In genomic region chr4:151996951-151997222, GRCm38 (mm10) we compare ENCODE assay signal across 8 mouse cellular contexts. TPM values are rescaled to one million over a fixed set of nuclear protein-coding genes. Genes with fewer than 3 reads are reported as not detected.
A peak's percentile ranks its signal among the peaks of the same experiment; 100 is the strongest.
DNase-seq lines count a peak whose midpoint lies in the region; ATAC-seq and TF ChIP-seq lines count a peak whose summit lies in the region.

No protein-coding gene starts in this region.

- peak overlapping the region; percentile 75 for H3K4me3 ChIP-seq in layer of hippocampus, adult 2 months
- H3K4me3 ChIP-seq in embryonic facial prominence, embryonic 11.5 days (ENCODE audit: low read depth, low read length), result peak overlapping the region; percentile 100
- peak overlapping the region; percentile 92 for H3K4me3 ChIP-seq in intestine, embryonic 14.5 days (ENCODE audit: low read depth, low read length)
- H3K4me3 ChIP-seq in myocyte, result peak overlapping the region; percentile 50

- 7% methylated on average over 13 of the region's 13 CpGs for WGBS in embryonic facial prominence, embryonic 11.5 days
- WGBS in intestine, embryonic 14.5 days, result 4% methylated on average over 13 of the region's 13 CpGs

- H3ac ChIP-seq in myocyte (ENCODE audit: control insufficient read depth, insufficient read length), result peak overlapping the region; percentile 99

- H3K27me3 ChIP-seq in embryonic facial prominence, embryonic 11.5 days (ENCODE audit: control insufficient read depth, insufficient read depth, low read length), result no peaks in the 10 kb centered on the region
- H3K27me3 ChIP-seq in intestine, embryonic 14.5 days (replicated peaks; ENCODE audit: control insufficient read depth, insufficient read depth, low read length), result no peaks in the 10 kb centered on the region
- no peaks in the 10 kb centered on the region for H3K27me3 ChIP-seq in myocyte (ENCODE audit: control insufficient read depth, insufficient read depth, insufficient read length)

- no peak for ATAC-seq in embryonic facial prominence, embryonic 11.5 days (replicated peaks; ENCODE audit: insufficient number of reproducible peaks, low FRiP score, low TSS enrichment, low read depth)
- no peak for ATAC-seq in intestine, embryonic 14.5 days (replicated peaks; ENCODE audit: low FRiP score, low TSS enrichment, low read depth)
- ATAC-seq in erythroid progenitor cell, adult 5-6 weeks (replicated peaks; ENCODE audit: low FRiP score, poor library complexity, severe bottlenecking), result no peak

- peak overlapping the region; percentile 76 for H3K9ac ChIP-seq in embryonic facial prominence, embryonic 11.5 days (replicated peaks; ENCODE audit: low read length)
- H3K9ac ChIP-seq in intestine, embryonic 14.5 days (ENCODE audit: low read length), result peak overlapping the region; percentile 75

- H3K36me3 ChIP-seq in embryonic facial prominence, embryonic 11.5 days (replicated peaks; ENCODE audit: control insufficient read depth, insufficient read depth, low read depth, low read length), result peaks cover 5% of the 10 kb centered on the region
- peaks cover 8% of the 10 kb centered on the region for H3K36me3 ChIP-seq in intestine, embryonic 14.5 days (ENCODE audit: control insufficient read depth, insufficient read depth, low read length)
- H3K36me3 ChIP-seq in myocyte (ENCODE audit: control insufficient read depth, insufficient read depth), result peaks cover 3% of the 10 kb centered on the region

- H3K4me2 ChIP-seq in embryonic facial prominence, embryonic 11.5 days (ENCODE audit: low read depth, low read length), result peak overlapping the region; percentile 68
- H3K4me2 ChIP-seq in intestine, embryonic 14.5 days (ENCODE audit: low read length), result peak overlapping the region; percentile 69
- peak overlapping the region; percentile 98 for H3K4me2 ChIP-seq in myocyte (ENCODE audit: low read depth)

- H3K4me1 ChIP-seq in embryonic facial prominence, embryonic 11.5 days (ENCODE audit: control insufficient read depth, insufficient read depth, low read length), result peaks cover 4% of the 10 kb centered on the region
- peaks cover 9% of the 10 kb centered on the region; the same call in 1 of the 2 replicates for H3K4me1 ChIP-seq in intestine, embryonic 14.5 days (replicated peaks; ENCODE audit: control insufficient read depth, insufficient read depth, low read length)

- TF ChIP-seq CTCF in layer of hippocampus, adult 2 months (conservative IDR thresholded peaks at IDR 0.05), result no peak

- peaks cover 27% of the 10 kb centered on the region for H3K79me2 ChIP-seq in myocyte (ENCODE audit: control insufficient read depth, insufficient read depth)

- no peak for TF ChIP-seq POLR2A in myocyte (IDR thresholded peaks at IDR 0.05; ENCODE audit: insufficient read length, low read depth)

- H3K9me3 ChIP-seq in embryonic facial prominence, embryonic 11.5 days (replicated peaks; ENCODE audit: control insufficient read depth, low read length), result no peaks in the 10 kb centered on the region
- no peaks in the 10 kb centered on the region for H3K9me3 ChIP-seq in intestine, embryonic 14.5 days (ENCODE audit: control insufficient read depth, low read length)

- DNase-seq in layer of hippocampus, adult 2 months (ENCODE audit: low spot score in 2 of 2), result no peak
- no peak for DNase-seq in layer of hippocampus, adult 11-12 months (ENCODE audit: low spot score)
- no peak for DNase-seq in embryonic facial prominence, embryonic 11.5 days (ENCODE audit: low spot score)
- DNase-seq in intestine, embryonic 14.5 days (ENCODE audit: low spot score), result no peak
- DNase-seq in urinary bladder, postnatal 25 days (ENCODE audit: low spot score), result no peak
- no peak for DNase-seq in gastrocnemius, postnatal 25 days

- H3K27ac ChIP-seq in layer of hippocampus, adult 2 months, result peak overlapping the region; percentile 97
- H3K27ac ChIP-seq in embryonic facial prominence, embryonic 11.5 days (replicated peaks; ENCODE audit: low read depth, low read length), result peak overlapping the region; percentile 72
- peak overlapping the region; percentile 82 for H3K27ac ChIP-seq in intestine, embryonic 14.5 days (ENCODE audit: low read depth)

TF ChIP-seq in myocyte, 11 proteins besides CTCF, POLR2A, EP300 and RAD21:
- TF ChIP-seq REST (IDR thresholded peaks at IDR 0.05; ENCODE audit: insufficient read depth, insufficient read length), result no peak
- TF ChIP-seq USF1 (IDR thresholded peaks at IDR 0.05; ENCODE audit: low read depth), result no peak
- TF ChIP-seq E2F4 (IDR thresholded peaks at IDR 0.05; ENCODE audit: insufficient read depth), result no peak
- TF ChIP-seq MYOG (IDR thresholded peaks at IDR 0.05; ENCODE audit: control insufficient read depth in 1 of 3, insufficient read depth in 1 of 3, insufficient read length in 2 of 3, low read depth in 2 of 3), result no peak
- no peak for TF ChIP-seq SRF (IDR thresholded peaks at IDR 0.05; ENCODE audit: control insufficient read depth, insufficient read length, low read depth)
- no peak for TF ChIP-seq POLR2AphosphoS2 (IDR thresholded peaks at IDR 0.05; ENCODE audit: insufficient read length, low read depth)
- no peak for TF ChIP-seq MYOD1 (IDR thresholded peaks at IDR 0.05; ENCODE audit: control insufficient read depth in 1 of 3, insufficient read length in 2 of 3, low read depth in 2 of 3)
- no peak for TF ChIP-seq TCF12 (IDR thresholded peaks at IDR 0.05; ENCODE audit: insufficient read depth, poor library complexity, severe bottlenecking)
- no peak for TF ChIP-seq MAX (IDR thresholded peaks at IDR 0.05; ENCODE audit: low read depth)
- no peak for TF ChIP-seq TCF3 (IDR thresholded peaks at IDR 0.05; ENCODE audit: insufficient read length, low read depth)
- no peak for TF ChIP-seq CEBPB (IDR thresholded peaks at IDR 0.05; ENCODE audit: insufficient read depth, poor library complexity, severe bottlenecking)

RNA-seq across cellular contexts. Expression of gene Phf13, which starts 0.8 kb away (rescaled TPM):
- 10 to 100 TPM; 10.5 to 10.8 TPM for total RNA-seq in layer of hippocampus, adult 2 months (2021)
- polyA plus RNA-seq in embryonic facial prominence, embryonic 11.5 days (2014; fragmentation: Nextera tagmentation; extraction: Ambion mirVana), result 23.1 and 25.8 TPM in 2 replicates
- 23.1 and 24.5 TPM in 2 replicates for polyA plus RNA-seq in intestine, embryonic 14.5 days (2014; fragmentation: Nextera tagmentation; extraction: Ambion mirVana)
- 13.5 TPM for polyA plus RNA-seq in myocyte (2012; fragmentation: generic; extraction: Trizol)
- total RNA-seq in erythroid progenitor cell, adult 5-6 weeks (2015; ENCODE audit: low replicate concordance), result 2.5 and 2.9 TPM in 2 replicates
- total RNA-seq in erythroid progenitor cell, adult 5-6 weeks (2017; ENCODE audit: low replicate concordance), result 0.83 and 4.6 TPM in 2 replicates
- 1 to 10 TPM; 2.8 to 3.4 TPM for total RNA-seq in gastrocnemius, postnatal 25 days (2021)

RNA-seq across cellular contexts. Expression of gene Thap3, which starts 8.1 kb away (rescaled TPM):
- 10 to 100 TPM; 26.8 to 29.7 TPM for total RNA-seq in layer of hippocampus, adult 2 months (2021)
- 22.2 and 22.4 TPM in 2 replicates for polyA plus RNA-seq in embryonic facial prominence, embryonic 11.5 days (2014; fragmentation: Nextera tagmentation; extraction: Ambion mirVana)
- polyA plus RNA-seq in intestine, embryonic 14.5 days (2014; fragmentation: Nextera tagmentation; extraction: Ambion mirVana), result 29.8 and 34.0 TPM in 2 replicates
- polyA plus RNA-seq in myocyte (2012; fragmentation: generic; extraction: Trizol), result 46.4 TPM
- 6.8 TPM in 1 of 2 replicates, not detected in the other for total RNA-seq in erythroid progenitor cell, adult 5-6 weeks (2015; ENCODE audit: low replicate concordance)
- total RNA-seq in erythroid progenitor cell, adult 5-6 weeks (2017; ENCODE audit: low replicate concordance), result 4.0 TPM in 1 of 2 replicates, not detected in the other
- 10 to 100 TPM; 27.5 to 29.3 TPM for total RNA-seq in gastrocnemius, postnatal 25 days (2021)

RNA-seq across cellular contexts. Expression of gene Klhl21, which starts 11.7 kb away (rescaled TPM):
- 10 to 100 TPM; 19.4 to 23.2 TPM for total RNA-seq in layer of hippocampus, adult 2 months (2021)
- polyA plus RNA-seq in embryonic facial prominence, embryonic 11.5 days (2014; fragmentation: Nextera tagmentation; extraction: Ambion mirVana), result 3.2 TPM in 2 replicates
- polyA plus RNA-seq in intestine, embryonic 14.5 days (2014; fragmentation: Nextera tagmentation; extraction: Ambion mirVana), result 5.9 and 6.1 TPM in 2 replicates
- 25.8 TPM for polyA plus RNA-seq in myocyte (2012; fragmentation: generic; extraction: Trizol)
- total RNA-seq in erythroid progenitor cell, adult 5-6 weeks (2015; ENCODE audit: low replicate concordance), result 1.3 and 2.9 TPM in 2 replicates
- 0.91 and 1.0 TPM in 2 replicates for total RNA-seq in erythroid progenitor cell, adult 5-6 weeks (2017; ENCODE audit: low replicate concordance)
- 10 to 100 TPM; 56.9 to 66.5 TPM for total RNA-seq in gastrocnemius, postnatal 25 days (2021)

RNA-seq across cellular contexts. Expression of gene Zbtb48, which starts 30.6 kb away (rescaled TPM):
- total RNA-seq in layer of hippocampus, adult 2 months (2021), result 10 to 100 TPM; 12.7 to 16.9 TPM
- polyA plus RNA-seq in embryonic facial prominence, embryonic 11.5 days (2014; fragmentation: Nextera tagmentation; extraction: Ambion mirVana), result 21.1 and 21.5 TPM in 2 replicates
- 16.3 and 28.0 TPM in 2 replicates for polyA plus RNA-seq in intestine, embryonic 14.5 days (2014; fragmentation: Nextera tagmentation; extraction: Ambion mirVana)
- 7.2 TPM for polyA plus RNA-seq in myocyte (2012; fragmentation: generic; extraction: Trizol)
- 5.4 TPM in 1 of 2 replicates, not detected in the other for total RNA-seq in erythroid progenitor cell, adult 5-6 weeks (2015; ENCODE audit: low replicate concordance)
- 2.7 and 4.2 TPM in 2 replicates for total RNA-seq in erythroid progenitor cell, adult 5-6 weeks (2017; ENCODE audit: low replicate concordance)
- total RNA-seq in gastrocnemius, postnatal 25 days (2021), result 1 to 10 TPM; 2.5 TPM

RNA-seq across cellular contexts. Expression of gene Tas1r1, which starts 41.5 kb away (rescaled TPM):
- total RNA-seq in layer of hippocampus, adult 2 months (2021), result under 1 TPM; 0.69 to 0.76 TPM
- 0.25 and 0.55 TPM in 2 replicates for polyA plus RNA-seq in embryonic facial prominence, embryonic 11.5 days (2014; fragmentation: Nextera tagmentation; extraction: Ambion mirVana)
- polyA plus RNA-seq in intestine, embryonic 14.5 days (2014; fragmentation: Nextera tagmentation; extraction: Ambion mirVana), result 0.14 and 0.17 TPM in 2 replicates
- 14.7 TPM for polyA plus RNA-seq in myocyte (2012; fragmentation: generic; extraction: Trizol)
- total RNA-seq in erythroid progenitor cell, adult 5-6 weeks (2015; ENCODE audit: low replicate concordance), result not detected in 2 replicates
- total RNA-seq in erythroid progenitor cell, adult 5-6 weeks (2017; ENCODE audit: low replicate concordance), result not detected in 2 replicates
- under 1 TPM; 0.84 to 0.86 TPM for total RNA-seq in gastrocnemius, postnatal 25 days (2021)

Comparison
In these comparisons a context has a peak if more than half of its experiments do, and no peak if none do; other contexts are left out.
1. H3K4me3 ChIP-seq: peak in every context shown above with its lines; median percentile 100 in embryonic facial prominence, embryonic 11.5 days; 92 in intestine, embryonic 14.5 days; 75 in layer of hippocampus, adult 2 months; 50 in myocyte.
2. RNA of gene Klhl21, which starts 11.7 kb away (total RNA-seq): 56.9 to 66.5 TPM in gastrocnemius, postnatal 25 days and 19.4 to 23.2 TPM in layer of hippocampus, adult 2 months; 0.91 to 2.9 TPM in erythroid progenitor cell, adult 5-6 weeks; every median in the first group is over 4 times any median in the second.
3. Peak in every context shown above with its lines, with median percentiles within 50 percentile points of each other: H3K27ac ChIP-seq and H3K4me2 ChIP-seq.